Mouse (Mus musculus): ENCODE results near the gene Arf4.
"Not testable (repeated sequence)": the region's sequence is repeated elsewhere in the genome, so short reads cannot be mapped to it uniquely, and the experiment has no call there.

The Arf4 gene

GRCm38 (mm10) chr14:26662488-26662887 lies 24.6 kb downstream of the Arf4 start:
- no peak for DNase-seq (ENCODE audit: low read depth, low spot score)

DNA sequence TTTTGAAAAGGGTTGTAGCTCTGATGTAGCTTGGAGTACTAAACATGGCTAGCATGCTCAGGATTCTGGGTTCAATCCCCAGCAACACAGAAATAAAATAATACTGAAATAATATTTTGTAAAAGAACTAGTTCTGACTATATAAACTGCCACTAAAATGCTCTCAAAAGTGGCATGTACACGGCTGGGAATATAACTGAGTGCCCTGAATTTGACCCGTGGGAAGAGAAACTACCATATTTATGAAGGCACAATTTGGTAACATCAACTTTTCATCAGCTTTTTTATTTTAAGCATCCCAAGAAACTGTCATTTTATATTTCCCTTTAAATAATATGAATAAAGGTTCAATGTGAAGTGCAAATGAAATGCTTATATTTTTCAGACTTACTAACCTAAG lies 26.0 kb downstream of the Arf4 start:
- no peak for DNase-seq (ENCODE audit: low read depth, low spot score)

- DNase-seq (ENCODE audit: low read depth, low spot score) = no peak
These were observed 30.1 kb downstream of the Arf4 start for GRCm38 (mm10) chr14:26667991-26668370.

GRCm38 (mm10) chr14:26668371-26669291 lies 30.8 kb downstream of the Arf4 start:
- no peak for DNase-seq (ENCODE audit: low read depth, low spot score)

GRCm38 (mm10) chr14:26669292-26670073 lies 31.6 kb downstream of the Arf4 start, which contains the start of gene Pde12:
Gene Pde12 (minus strand): TSS chr14:26669883.
- DNase-seq (ENCODE audit: low read depth, low spot score) = peak; percentile 89

DNA sequence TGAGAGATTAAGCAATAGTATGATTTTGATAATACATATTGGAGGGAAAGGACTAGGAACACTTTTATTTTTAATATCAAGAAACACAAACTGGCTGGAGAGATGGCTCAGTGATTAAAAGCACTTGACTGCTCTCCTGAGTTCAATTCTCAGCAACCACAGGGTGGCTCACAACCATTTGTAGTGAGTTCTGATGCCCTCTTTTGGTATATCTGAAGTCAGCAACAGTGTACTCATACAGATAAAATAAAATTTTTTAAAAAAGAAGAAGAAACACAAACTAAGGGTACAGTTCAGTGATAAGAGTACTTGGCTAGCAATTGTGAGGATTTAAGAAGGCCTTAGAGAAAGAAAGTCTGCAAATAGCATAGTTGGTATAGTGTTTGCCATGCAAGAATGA lies 33.1 kb downstream of the Arf4 start:
- DNase-seq (ENCODE audit: low read depth, low spot score) = no peak

GRCm38 (mm10) chr14:26671870-26672615 lies 34.2 kb downstream of the Arf4 start:
- not testable (repeated sequence) for DNase-seq (ENCODE audit: low read depth, low spot score)

DNA sequence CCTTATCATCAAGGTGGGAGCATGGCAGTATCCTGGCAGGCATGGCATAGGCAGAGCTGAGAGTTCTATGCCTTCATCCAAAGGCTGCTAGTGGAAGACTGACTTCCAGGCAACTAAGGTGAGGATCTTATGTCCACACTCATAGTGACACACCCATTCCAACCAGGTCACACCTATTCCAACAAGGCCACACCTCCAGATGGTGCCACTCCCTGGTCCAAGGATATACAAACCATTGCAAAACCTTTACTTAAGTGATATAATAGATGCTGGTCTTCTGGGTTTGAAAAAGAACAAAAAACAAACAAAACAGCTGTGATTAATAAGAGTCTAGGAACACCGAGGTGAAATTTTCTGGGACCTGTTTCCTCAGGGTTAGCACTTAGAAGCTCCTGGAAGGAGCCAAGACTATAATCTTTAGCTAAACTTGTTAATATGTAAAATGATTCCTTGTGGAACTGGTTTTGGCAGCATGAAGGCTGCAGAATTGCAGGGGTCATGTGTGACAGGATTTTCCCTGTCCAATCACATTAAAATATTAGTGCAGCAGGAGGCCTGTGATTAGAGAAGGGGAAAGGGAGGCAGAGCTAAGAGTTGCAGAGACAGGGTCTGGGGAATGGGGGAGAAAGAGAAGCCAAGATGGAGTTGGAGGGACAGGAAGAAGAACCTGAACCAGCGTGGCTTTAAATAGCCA lies 36.7 kb downstream of the Arf4 start:
- DNase-seq (ENCODE audit: low read depth, low spot score) = not testable (repeated sequence)

DNA sequence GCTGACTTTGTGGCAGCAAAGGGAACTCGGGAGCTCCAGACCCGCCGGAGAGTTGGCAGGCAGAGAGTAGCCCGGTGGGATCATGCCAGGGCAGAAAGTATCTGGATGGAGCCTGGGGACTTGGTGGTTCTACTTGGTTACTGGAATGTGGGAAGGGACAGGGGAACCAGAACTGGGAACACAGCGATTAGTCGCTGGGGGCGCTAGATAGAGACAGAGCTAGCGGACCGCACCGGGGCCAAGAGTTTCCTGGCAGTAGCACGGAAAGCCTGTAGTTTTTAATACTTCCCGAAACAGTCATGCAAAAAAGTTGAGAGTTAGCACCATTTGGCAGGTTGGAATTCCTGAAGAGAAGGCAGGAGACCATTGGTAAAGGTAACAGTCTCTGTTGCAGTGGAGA lies 37.5 kb downstream of the Arf4 start:
- DNase-seq (ENCODE audit: low read depth, low spot score) = no peak

- DNase-seq (ENCODE audit: low read depth, low spot score) = no peak
These were observed 37.9 kb downstream of the Arf4 start for GRCm38 (mm10) chr14:26675791-26676190.

DNA sequence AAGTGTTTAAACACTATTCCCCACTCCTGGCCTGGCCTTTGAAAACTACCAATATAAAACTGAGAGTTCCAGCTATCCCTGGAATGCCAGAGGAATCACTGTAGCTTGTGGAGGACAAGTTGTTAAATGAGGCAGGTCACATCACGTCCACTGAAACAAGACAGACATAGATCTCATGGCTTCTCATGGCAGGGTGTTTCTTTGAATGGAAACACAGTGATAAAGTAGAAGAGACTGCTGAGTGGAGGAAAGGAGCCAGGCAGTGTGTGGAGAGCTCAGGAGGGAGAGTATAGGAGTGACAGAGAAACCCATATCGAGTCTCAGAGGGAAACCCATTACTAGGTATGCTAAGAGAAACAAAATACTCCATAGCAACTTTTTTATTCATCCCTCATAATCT lies 52.9 kb downstream of the Arf4 start:
- no peak for DNase-seq (ENCODE audit: low read depth, low spot score)

- DNase-seq (ENCODE audit: low read depth, low spot score) = no peak
These were observed 53.5 kb downstream of the Arf4 start for GRCm38 (mm10) chr14:26691363-26691762.

DNA sequence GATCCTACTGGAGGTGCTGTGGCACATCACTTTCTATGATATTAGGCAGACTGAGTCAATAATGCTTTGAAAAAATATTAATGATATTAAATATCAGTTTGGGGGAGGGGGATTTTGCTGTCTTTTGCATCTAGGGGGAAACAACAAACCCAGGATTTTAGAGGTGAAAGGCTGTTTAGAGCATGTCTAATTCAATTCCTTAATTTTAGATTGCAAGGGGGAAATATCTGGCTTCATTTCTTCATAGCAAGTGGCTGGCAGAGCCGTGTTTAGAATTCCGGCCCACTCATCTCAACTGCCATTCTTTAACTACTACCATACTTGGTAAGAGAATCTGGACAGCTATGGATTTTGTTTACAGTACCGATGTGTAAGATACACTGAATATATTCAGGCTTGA lies 55.1 kb downstream of the Arf4 start, which contains the start of gene Dnah12:
Dnah12 (plus strand) TSS at position 301 of the 400 bp plus-strand sequence.
- DNase-seq (ENCODE audit: low read depth, low spot score) = no peak

- peak; percentile 24 for DNase-seq (ENCODE audit: low read depth, low spot score)
These were observed 60.0 kb downstream of the Arf4 start for GRCm38 (mm10) chr14:26697912-26698311.

GRCm38 (mm10) chr14:26705246-26705645 lies 67.4 kb downstream of the Arf4 start:
- not testable (repeated sequence) for DNase-seq (ENCODE audit: low read depth, low spot score)

Measured in forelimb bud, embryonic 11.5 days (tissue).